Mouse (Mus musculus): Measurements from ENCODE around the gene Foxd2. TPM values are rescaled to one million over a fixed set of nuclear protein-coding genes. Genes with fewer than 3 reads are reported as not detected.

Gene Foxd2
- 1 to 10 TPM; 4.0 to 5.1 TPM for total RNA-seq (2021)
- long read RNA-seq, experiment 1, partial matches to known transcripts = 0 of 4 reads
- long read RNA-seq, experiment 1, other reads (novel, unspliced or antisense) = 0 of 4 reads
- long read RNA-seq, experiment 2, transcript Foxd2-201 (1 exons, 2,592 nt) = major isoform, 19 of 19 reads
- long read RNA-seq, experiment 2, partial matches to known transcripts = 0 of 19 reads
- long read RNA-seq, experiment 2, other reads (novel, unspliced or antisense) = 0 of 19 reads

DNA sequence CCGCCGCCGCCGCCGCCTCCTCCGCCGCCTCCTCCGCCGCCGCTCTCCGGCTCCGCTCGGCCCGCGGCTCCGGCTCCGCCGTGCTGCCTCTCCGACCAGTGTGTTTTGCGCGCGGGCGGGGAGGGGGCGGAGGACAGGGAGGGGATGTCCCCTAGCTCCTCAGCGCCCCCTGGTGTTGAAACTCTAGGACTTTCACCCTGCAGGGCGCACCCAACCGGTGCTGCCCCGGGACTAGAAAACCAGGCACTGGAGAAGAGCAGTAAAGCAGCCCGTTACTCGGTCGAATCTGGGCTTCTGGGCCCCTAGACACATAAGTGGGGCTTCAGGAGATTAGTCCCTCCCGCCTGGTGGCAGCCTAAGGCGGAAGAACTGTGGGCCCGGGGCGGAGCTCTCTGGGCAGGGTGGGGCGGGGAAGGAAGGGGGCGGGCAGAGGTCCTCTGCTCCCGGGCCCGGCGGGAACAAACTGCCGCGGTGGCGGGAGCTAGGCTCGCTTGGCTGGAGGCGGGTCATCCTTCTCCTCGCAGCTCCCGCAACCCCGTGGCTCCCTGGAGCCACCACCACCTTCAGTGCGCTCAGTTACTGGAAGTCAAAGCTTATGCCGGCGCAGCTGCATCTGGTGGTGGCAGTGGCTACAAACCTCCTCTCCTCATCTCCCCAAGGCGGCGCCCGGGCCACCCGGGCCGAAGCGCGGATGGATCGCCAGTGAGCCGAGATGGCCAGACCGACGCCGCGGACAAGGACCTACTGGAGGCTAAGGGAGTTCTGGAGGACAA, at the start of gene Foxd2:
TSS of gene Foxd2 (minus strand) at position 45 of the 773 bp plus-strand sequence.
- DNase-seq (ENCODE audit: low spot score in 2 of 2) = peak; percentile 77 to 95

DNA sequence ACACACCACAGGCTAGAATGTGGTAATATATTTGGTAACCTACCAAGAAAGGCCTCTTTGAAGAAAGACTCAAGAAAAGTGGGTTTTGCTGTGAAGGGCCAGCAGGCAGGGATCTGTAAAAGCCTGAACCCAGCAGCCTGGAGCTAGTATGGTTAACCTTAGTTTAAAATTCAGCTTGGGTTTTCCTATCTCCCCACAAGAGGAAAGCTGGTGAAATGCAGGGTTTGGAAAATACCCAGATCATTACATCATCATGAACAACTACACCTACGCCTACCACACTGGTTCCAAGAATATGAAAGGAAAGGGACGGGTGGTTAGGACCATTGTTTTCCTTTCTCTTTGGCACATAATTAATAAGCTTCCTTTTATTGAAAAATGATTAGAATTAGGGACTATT, 49.6 kb upstream of the Foxd2 start:
- DNase-seq (ENCODE audit: low spot score in 2 of 2) = no peak

DNA sequence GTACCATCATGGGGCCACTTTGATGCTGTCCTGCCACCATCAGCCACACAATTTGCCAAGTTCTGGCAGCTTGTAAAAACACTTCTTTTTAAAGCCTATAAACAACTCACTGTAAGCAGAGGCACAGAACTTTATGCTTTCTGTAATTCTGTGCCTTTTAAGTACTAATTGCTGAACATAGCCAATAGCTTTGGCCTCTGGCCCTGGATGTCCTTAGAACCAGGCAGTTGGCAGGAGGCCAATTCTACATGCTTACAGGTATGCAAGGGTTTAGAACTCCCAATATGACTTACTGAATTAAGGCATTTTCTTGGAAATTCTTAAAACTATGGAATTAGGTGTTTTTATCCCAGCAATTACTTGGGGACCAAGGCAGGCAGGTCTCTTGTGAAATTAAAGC, 48.7 kb upstream of the Foxd2 start:
- DNase-seq (ENCODE audit: low spot score in 2 of 2) = no peak

DNA sequence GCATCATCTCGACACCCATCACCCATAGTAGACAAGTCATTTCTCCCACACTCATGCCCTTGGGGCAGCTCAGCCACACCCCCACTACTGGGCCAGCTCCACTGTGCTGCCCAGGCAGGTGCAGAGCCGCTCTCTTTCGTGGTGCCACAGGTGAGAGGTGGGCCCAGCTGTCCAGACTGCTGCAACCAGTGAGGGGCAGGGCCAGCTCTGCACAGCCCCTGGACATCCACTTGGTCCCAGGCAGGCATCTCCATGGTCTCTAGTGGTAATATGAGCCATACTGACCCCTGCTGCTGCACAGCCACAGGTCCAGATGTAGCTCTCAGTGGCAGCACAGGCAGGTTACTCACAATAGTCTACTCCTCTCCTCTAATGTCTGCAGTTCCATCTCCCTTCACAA, 44.5 kb upstream of the Foxd2 start:
- no peak for DNase-seq (ENCODE audit: low spot score in 2 of 2)

DNA sequence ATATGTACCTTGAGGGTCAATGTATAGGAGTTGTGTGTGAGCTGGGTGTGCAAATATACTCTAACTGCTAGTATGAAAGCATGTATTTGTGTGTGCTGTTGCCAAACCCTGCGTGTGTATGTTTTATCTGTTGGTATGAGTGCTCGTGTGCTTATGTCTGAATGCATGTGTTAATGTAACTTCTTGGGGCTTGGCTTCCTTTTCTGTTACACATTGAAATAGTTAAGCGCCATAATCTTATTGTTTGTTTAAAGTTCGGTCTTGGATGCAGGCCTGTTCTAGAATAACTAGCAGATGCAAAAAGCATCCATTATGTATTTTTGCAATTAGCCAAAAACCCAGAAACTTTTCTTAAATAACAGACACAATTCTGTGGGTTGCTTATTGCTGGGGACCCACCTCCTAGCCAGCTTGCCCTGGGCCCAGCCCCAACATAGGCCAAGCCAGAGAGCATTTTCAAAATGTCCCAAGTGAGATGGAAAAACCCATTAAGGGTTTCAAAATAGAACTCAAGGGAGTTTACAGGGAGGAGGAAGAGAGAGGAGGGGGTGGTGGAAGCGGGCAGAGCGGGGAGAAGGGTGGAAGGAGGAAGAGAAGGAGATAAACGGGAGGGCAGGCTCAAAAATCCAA, 39.3 kb upstream of the Foxd2 start:
- no peak for DNase-seq (ENCODE audit: low spot score in 2 of 2)

DNA sequence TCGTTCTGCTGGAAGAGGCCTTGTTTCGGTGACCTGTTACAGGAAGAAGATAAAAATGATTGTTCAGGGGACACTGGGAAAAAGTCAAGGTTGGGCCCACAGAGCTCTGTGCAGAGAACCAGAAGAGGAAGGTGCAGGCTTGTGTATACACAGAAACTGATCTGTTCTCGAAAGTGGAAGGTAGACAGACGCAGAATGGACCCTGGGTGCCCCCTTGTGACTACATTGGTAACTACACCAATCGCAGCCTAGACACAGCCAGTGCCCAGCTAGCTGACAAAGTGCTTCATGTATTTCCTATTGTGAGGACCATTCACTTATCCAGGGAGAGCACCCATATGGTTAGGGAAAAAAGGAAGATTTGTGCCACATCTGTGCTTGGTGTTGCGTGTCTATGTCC, 38.7 kb upstream of the Foxd2 start:
- peak; percentile 69 to 72 for DNase-seq (ENCODE audit: low spot score in 2 of 2)

- DNase-seq (ENCODE audit: low spot score in 2 of 2) = no peak
These were observed 37.7 kb upstream of the Foxd2 start for GRCm38 (mm10) chr4:114946416-114946815.

GRCm38 (mm10) chr4:114945021-114945420, 36.3 kb upstream of the Foxd2 start:
- no peak for DNase-seq (ENCODE audit: low spot score in 2 of 2)

- DNase-seq (ENCODE audit: low spot score in 2 of 2) = no peak
These were observed 33.9 kb upstream of the Foxd2 start for GRCm38 (mm10) chr4:114942583-114942982.

- no peak for DNase-seq (ENCODE audit: low spot score in 2 of 2)
These were observed 33.4 kb upstream of the Foxd2 start for GRCm38 (mm10) chr4:114942112-114942511.

DNA sequence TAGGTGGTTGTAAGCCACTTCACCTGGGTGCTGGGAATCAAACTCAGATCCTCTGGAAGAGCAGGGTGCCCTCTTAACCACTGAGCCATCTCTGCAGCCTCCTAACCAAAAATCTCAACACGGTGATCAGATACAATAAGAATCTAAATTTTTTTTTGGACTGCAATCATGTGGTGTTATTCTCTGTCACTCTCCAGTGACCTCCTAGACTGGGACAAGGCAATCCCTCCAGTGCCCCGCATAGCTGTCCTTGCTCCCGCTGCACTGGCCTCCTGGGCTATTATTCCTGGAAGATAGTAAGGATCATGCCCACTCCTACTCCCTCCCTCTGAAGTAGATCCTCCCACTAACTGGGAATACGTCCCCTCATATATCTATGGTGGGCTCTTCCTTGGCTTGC, 32.6 kb upstream of the Foxd2 start:
- no peak for DNase-seq (ENCODE audit: low spot score in 2 of 2)

DNA sequence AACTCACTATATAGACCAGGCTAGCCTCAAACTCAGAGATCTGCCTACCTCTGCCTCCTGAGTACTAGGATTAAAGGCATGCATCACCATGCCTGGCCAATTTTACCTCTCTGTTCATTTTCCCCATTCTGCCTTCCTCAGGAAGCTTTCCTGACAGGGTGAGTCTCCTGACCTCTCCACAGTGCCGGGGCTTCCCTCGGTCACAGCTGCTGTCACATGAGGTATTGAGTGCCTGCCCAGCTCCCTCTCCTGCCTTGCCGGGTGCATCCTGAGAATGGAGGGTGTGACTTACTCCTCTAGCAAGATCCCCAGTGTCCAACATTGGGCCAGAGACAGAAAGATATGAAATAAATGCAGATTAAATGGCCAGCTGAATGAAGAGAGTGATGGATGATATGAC, 29.6 kb upstream of the Foxd2 start:
- DNase-seq (ENCODE audit: low spot score in 2 of 2) = no peak

DNA sequence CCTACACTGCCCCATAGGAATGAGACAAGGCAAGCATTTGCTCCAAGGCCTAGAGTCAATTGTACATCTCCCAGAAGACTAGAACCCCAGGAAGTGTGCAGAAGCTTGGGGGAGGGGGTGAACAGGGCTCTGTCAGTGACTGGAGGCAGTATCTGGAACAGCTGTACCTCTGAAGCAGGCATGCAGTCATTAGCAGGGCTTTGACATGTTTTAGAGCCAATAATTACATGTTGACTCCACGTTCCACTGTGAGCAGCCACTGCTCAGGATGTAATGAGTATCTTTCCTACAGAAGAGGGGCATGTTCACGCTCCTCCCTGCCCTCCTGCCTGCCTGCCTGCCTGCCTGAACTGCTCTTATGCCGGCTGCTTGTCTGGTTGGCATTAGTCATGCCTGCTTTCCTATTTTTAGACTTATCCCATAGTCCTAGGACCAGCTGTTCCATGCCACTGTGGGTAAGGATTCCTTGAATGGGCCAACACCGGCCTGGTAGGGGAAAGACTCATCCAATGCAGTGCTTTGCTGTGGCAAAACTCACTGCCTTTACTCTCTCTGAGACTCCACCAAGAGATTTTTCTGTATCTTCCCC, 28.9 kb upstream of the Foxd2 start:
- no peak for DNase-seq (ENCODE audit: low spot score in 2 of 2)

DNA sequence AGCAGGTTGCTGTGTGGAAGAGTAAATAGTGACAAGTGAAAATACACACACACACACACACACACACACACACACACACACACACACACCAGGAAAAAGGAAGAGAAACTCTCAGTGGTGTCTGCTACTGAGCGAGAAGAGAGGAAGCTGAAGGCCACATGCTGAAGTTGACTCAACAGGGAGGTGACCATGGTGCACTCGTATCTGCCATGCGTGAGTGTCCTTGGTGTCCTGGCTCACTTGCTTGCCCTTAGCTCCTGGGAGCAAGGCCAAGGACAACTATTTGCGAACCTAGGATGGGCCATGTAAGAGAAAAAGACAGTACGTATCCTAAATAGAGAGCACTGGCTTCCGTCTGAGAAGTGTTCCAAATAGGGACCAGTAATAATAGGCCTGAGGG, 25.5 kb upstream of the Foxd2 start:
- DNase-seq (ENCODE audit: low spot score in 2 of 2) = no peak

DNA sequence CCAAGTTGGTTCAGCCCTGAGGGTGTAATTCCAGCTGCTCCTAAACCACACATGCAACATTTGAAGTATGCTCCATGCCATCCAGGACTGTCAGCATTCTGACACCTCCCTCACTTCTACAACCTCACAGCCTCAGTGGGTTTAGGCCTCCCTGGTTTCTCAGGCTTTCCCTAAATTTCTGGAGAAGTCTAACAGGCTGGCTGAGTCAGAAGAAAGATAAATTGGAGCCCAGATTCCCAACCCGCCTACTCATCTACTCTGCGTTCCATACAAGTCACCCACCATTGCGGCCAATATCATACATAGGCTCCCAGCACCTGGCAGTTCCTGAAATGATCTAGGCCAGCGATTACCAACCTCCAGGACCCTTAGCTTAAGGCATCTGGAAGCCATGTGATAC, 24.1 kb upstream of the Foxd2 start:
- no peak for DNase-seq (ENCODE audit: low spot score in 2 of 2)

- no peak for DNase-seq (ENCODE audit: low spot score in 2 of 2)
These were observed 20.5 kb upstream of the Foxd2 start for GRCm38 (mm10) chr4:114929155-114929554.

- DNase-seq (ENCODE audit: low spot score in 2 of 2) = no peak
These were observed 17.2 kb upstream of the Foxd2 start, which contains the start of gene Foxe3 for GRCm38 (mm10) chr4:114925917-114926312. Foxe3 (minus strand) TSS chr4:114926013.

DNA sequence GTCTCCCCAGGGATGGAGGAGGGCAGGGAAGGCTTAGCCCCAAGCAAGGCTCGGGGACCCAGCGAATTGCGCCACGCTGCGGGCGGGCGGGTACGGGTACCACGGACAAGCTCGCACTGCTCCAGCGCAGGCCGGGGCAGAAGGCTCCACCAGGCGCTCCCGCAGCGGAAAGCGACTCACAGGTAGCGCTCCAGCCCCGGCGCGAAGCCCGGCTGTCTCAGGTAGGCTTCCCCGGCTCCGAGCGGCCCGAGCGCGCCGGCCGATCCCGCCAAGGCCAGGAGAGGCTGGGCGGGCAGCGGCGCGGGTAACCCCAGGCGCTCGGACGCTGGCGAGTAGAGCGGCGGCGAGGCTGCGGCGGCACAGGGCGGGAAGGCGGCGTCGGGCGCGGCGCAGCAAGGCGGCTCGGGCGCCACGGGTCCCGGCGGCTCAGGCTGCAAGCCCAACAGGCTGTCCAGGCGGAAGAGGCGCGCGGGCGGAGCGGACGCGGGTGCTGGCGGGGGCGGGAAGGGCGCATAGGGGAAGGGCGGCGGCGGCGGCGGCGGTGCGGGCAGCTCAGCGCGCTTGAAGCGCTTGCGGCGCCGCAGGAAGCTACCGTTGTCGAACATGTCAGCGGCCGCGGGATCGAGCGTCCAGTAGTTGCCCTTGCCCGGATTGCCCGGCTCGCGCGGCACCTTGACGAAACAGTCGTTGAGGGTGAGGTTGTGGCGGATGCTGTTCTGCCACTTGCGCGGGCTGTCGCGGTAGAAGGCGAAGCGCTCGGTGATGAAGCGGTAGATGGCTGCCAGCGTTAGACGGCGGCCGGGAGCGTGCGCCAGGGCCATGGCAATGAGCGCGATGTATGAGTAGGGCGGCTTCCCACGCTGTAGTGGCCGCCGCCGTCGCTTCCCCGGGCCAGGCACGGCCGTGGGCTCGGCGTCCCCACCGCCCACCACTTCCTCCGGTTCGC, 16.6 kb upstream of the Foxd2 start:
- DNase-seq (ENCODE audit: low spot score in 2 of 2) = no peak

- peak in 1 of 2 experiments; percentile 45 for DNase-seq (ENCODE audit: low spot score in 2 of 2)
These were observed 8.4 kb upstream of the Foxd2 start for GRCm38 (mm10) chr4:114917091-114917490.

DNA sequence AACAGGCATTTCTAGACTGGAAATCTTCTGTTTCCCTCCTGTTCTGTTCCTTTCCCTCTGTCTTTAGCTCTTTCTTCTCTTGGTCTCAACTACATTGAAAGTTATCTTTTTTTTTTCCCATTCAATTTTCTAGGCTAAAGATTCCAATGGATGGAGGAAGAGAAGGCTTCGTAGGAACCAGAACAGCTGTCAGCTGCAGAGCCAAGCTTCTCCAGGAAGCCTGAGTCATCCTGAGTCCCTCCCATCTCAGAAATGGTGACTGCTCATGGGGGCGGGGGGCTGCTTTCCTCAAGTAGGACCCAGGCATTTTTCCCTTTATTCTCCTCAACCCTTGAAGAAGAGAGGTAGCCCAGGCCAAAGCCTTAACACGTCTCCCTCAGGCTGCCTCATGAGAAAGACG, 7.4 kb upstream of the Foxd2 start:
- DNase-seq (ENCODE audit: low spot score in 2 of 2) = no peak

DNA sequence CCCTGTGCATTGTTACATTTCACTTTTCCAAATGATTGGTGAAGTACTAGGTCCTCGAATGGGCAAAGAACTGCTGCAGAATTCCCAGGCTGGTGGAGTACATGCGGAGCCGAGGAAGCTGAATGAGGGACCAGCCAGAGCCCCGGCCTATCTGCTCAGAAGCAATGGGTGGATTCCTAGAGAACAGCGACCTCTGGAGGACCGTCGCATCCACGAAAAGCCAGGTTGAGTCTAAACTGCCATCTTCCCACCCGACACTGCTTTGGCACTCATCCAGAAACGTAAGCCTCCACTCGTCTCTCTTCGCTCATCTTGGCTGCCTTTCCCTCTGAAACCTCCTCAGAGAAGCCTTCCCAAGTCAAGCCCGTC, 4.9 kb upstream of the Foxd2 start:
- peak; percentile 31 to 37 for DNase-seq (ENCODE audit: low spot score in 2 of 2)

Measured in adrenal gland, postnatal 4 days (tissue).